Mouse (Mus musculus): Measurements from ENCODE around the gene Cdkl4.
A peak's percentile ranks its signal among the peaks of the same experiment; 100 is the strongest.
"Not testable (repeated sequence)": the region's sequence is repeated elsewhere in the genome, so short reads cannot be mapped to it uniquely, and the experiment has no call there.

Gene Cdkl4

GRCm38 (mm10) chr17:80577639-80578038, at the start of gene Cdkl4:
Gene Cdkl4 (minus strand): TSS chr17:80577813.
- DNase-seq: no peak

- DNase-seq: no peak
Measured at GRCm38 (mm10) chr17:80624979-80625378, 47.4 kb upstream of the Cdkl4 start.

- no peak for DNase-seq
Measured at GRCm38 (mm10) chr17:80621691-80622090, 44.1 kb upstream of the Cdkl4 start.

GRCm38 (mm10) chr17:80620786-80621423, 43.3 kb upstream of the Cdkl4 start:
- DNase-seq: peak; percentile 76 to 82

GRCm38 (mm10) chr17:80619556-80619955, 41.9 kb upstream of the Cdkl4 start:
- no peak for DNase-seq

- no peak for DNase-seq
Measured at GRCm38 (mm10) chr17:80618890-80619289, 41.3 kb upstream of the Cdkl4 start.

GRCm38 (mm10) chr17:80603806-80604205, 26.2 kb upstream of the Cdkl4 start:
- no peak for DNase-seq

- no peak for DNase-seq
Measured at GRCm38 (mm10) chr17:80603079-80603625, 25.5 kb upstream of the Cdkl4 start.

- DNase-seq: peak; percentile 65 to 68
Measured at GRCm38 (mm10) chr17:80601371-80601770, 23.8 kb upstream of the Cdkl4 start.

GRCm38 (mm10) chr17:80583051-80583450, 5.4 kb upstream of the Cdkl4 start:
- DNase-seq: no peak

- no peak for DNase-seq
Measured at GRCm38 (mm10) chr17:80579901-80580300, 2.3 kb upstream of the Cdkl4 start.

GRCm38 (mm10) chr17:80579089-80579488, 1.5 kb upstream of the Cdkl4 start:
- DNase-seq: no peak

GRCm38 (mm10) chr17:80578041-80578440, 428 bp upstream of the Cdkl4 start:
- DNase-seq: no peak

GRCm38 (mm10) chr17:80577214-80577613, 399 bp downstream of the Cdkl4 start:
- DNase-seq: peak; percentile 69 to 77

GRCm38 (mm10) chr17:80575008-80575407, 2.6 kb downstream of the Cdkl4 start:
- DNase-seq: no peak

- DNase-seq: no peak
Measured at GRCm38 (mm10) chr17:80574471-80574965, 3.1 kb downstream of the Cdkl4 start.

- no peak for DNase-seq
Measured at GRCm38 (mm10) chr17:80572187-80572935, 5.3 kb downstream of the Cdkl4 start.

GRCm38 (mm10) chr17:80571460-80571859, 6.2 kb downstream of the Cdkl4 start:
- DNase-seq: no peak

GRCm38 (mm10) chr17:80569718-80570117, 7.9 kb downstream of the Cdkl4 start:
- not testable (repeated sequence) for DNase-seq

GRCm38 (mm10) chr17:80568842-80569601, 8.6 kb downstream of the Cdkl4 start:
- DNase-seq: no peak

GRCm38 (mm10) chr17:80568441-80568840, 9.2 kb downstream of the Cdkl4 start:
- no peak for DNase-seq

GRCm38 (mm10) chr17:80564611-80564924, 13.0 kb downstream of the Cdkl4 start:
- DNase-seq: peak in 1 of 2 experiments; percentile 28

Data from kidney, postnatal 4 days (tissue).